31 mouse cellular contexts compared by ENCODE assay signal in the genomic region with DNA sequence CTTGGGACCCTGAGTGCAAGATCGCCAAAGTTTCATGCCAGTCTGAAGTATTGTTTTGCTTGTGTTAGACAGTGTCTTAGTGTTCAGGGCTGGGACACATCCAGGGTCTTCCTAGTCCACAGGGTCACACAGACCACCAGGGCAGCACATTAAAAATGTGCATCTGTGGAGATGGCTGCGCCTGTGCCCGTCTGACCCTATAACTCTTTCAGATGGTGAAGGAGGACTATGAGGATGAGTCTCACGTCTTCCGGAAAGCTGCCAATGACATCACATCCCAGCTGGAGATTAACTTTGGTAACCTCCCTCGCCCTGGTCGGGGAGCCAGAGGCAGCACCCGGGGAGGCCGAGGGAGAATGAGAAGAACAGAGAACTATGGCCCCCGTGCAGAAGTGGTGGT.
"Had no signal": no experiment of that assay in that cellular context is flagged by ENCODE, and none has a peak within 500 bp of the region (broad histone marks: within the 10 kb centered on the region; RNA-seq: fewer than 3 reads in every experiment).

No protein-coding gene starts in this region.

- ATAC-seq: hindbrain, embryonic 16.5 days; hindbrain, postnatal 0 days; inflammation-experienced regulatory T-cells, adult 6 months; intestine, embryonic 15.5 days; intestine, embryonic 16.5 days had no signal

- H3K9ac ChIP-seq: heart, embryonic 12.5 days; heart, embryonic 13.5 days; heart, embryonic 15.5 days; hindbrain, embryonic 12.5 days; hindbrain, embryonic 13.5 days; hindbrain, embryonic 14.5 days; hindbrain, embryonic 15.5 days; intestine, embryonic 15.5 days; kidney, embryonic 15.5 days had no signal

- H3K4me2 ChIP-seq: heart, embryonic 12.5 days; heart, embryonic 13.5 days; heart, embryonic 15.5 days; hindbrain, embryonic 12.5 days; hindbrain, embryonic 13.5 days; hindbrain, embryonic 14.5 days; hindbrain, embryonic 15.5 days; intestine, embryonic 15.5 days; kidney, embryonic 15.5 days had no signal

- H3K4me3 ChIP-seq: heart, embryonic 12.5 days; heart, embryonic 13.5 days; heart, embryonic 15.5 days; hindbrain, embryonic 10.5 days; hindbrain, embryonic 12.5 days; hindbrain, embryonic 13.5 days; hindbrain, embryonic 15.5 days; intestine, embryonic 15.5 days; kidney, embryonic 15.5 days; layer of hippocampus, adult 2 months; left cerebral cortex, adult 2 months had no signal

- H3K27ac ChIP-seq: heart, embryonic 13.5 days; heart, embryonic 15.5 days; hindbrain, embryonic 10.5 days; hindbrain, embryonic 12.5 days; hindbrain, embryonic 13.5 days; hindbrain, embryonic 14.5 days; hindbrain, embryonic 15.5 days; hindbrain, postnatal 0 days; intestine, embryonic 15.5 days; kidney, embryonic 15.5 days; kidney, postnatal 0 days; layer of hippocampus, adult 2 months; left cerebral cortex, adult 2 months had no signal

- H3K27me3 ChIP-seq: heart, embryonic 12.5 days; heart, embryonic 13.5 days; heart, embryonic 15.5 days; hindbrain, embryonic 12.5 days; hindbrain, embryonic 13.5 days; hindbrain, embryonic 15.5 days; intestine, embryonic 15.5 days; kidney, embryonic 15.5 days had no signal

- H3K36me3 ChIP-seq: intestine, embryonic 15.5 days had no signal

- H3K9me3 ChIP-seq: heart, embryonic 12.5 days; heart, embryonic 15.5 days; hindbrain, embryonic 10.5 days; hindbrain, embryonic 12.5 days; hindbrain, embryonic 13.5 days; hindbrain, embryonic 15.5 days; intestine, embryonic 15.5 days; kidney, embryonic 15.5 days had no signal

- H3K4me1 ChIP-seq: hindbrain, embryonic 10.5 days; hindbrain, embryonic 12.5 days; hindbrain, embryonic 13.5 days; hindbrain, embryonic 15.5 days; intestine, embryonic 15.5 days; kidney, embryonic 15.5 days had no signal

- DNase-seq: heart, postnatal 10 days; heart, postnatal 14 days; heart, postnatal 36 days; heart, postnatal 4 days; kidney, adult 11 months; kidney, adult 18-20 months; kidney, adult 8-10 months; kidney, postnatal 10 days; kidney, postnatal 14 days; kidney, postnatal 25 days; kidney, postnatal 36 days; kidney, postnatal 4 days; layer of hippocampus, adult 9-11 months; layer of hippocampus, postnatal 36 days had no signal
